Mouse (Mus musculus) heart, embryonic 16.5 days (tissue): Measurements from ENCODE around the gene Cox19. TPM values are rescaled to one million over a fixed set of nuclear protein-coding genes. Genes with fewer than 3 reads are reported as not detected.

Source experiments
- ATAC-seq: fragments of 200-750 bp; cut with Nextera tagmentation; replicated peaks from 2 replicates; pipeline ENCODE4 v1.8.0; 2017; ENCODE audit warnings: moderate number of reproducible peaks; ENCODE audit not compliant: insufficient read depth, low FRiP score; ENCODE audit errors: extremely low read depth
- H3K27ac ChIP-seq: fragments of 300-500 bp; sonication (generic); 2 replicates; pipeline ENCODE4 v1.5.1; 2014; ENCODE audit warnings: mild to moderate bottlenecking, low read length, control low read depth, moderate library complexity
- H3K27me3 ChIP-seq: fragments of 300-500 bp; sonication (generic); 2 replicates; pipeline ENCODE4 v1.6.1; 2014; ENCODE audit warnings: low read length, mixed read lengths; ENCODE audit not compliant: control insufficient read depth, insufficient read depth
- H3K36me3 ChIP-seq: fragments of 300-500 bp; sonication (generic); 2 replicates; pipeline ENCODE4 v1.6.1; 2014; ENCODE audit not compliant: control insufficient read depth, insufficient read depth
- H3K4me1 ChIP-seq: fragments of 300-500 bp; sonication (generic); 2 replicates; pipeline ENCODE4 v1.6.1; 2014; ENCODE audit warnings: low read length, mixed read lengths; ENCODE audit not compliant: control insufficient read depth, insufficient read depth
- H3K4me2 ChIP-seq: fragments of 300-500 bp; sonication (generic); 2 replicates; pipeline ENCODE4 v1.6.1; 2014; ENCODE audit warnings: low read depth, mild to moderate bottlenecking, control low read depth, low read length
- H3K4me3 ChIP-seq: fragments of 300-500 bp; sonication (generic); 2 replicates; pipeline ENCODE4 v1.5.1; 2014; ENCODE audit warnings: mild to moderate bottlenecking, control low read depth, low read length
- H3K9ac ChIP-seq: fragments of 300-500 bp; sonication (generic); 2 replicates; pipeline ENCODE4 v1.6.1; 2014; ENCODE audit warnings: low read length, control low read depth
- H3K9me3 ChIP-seq: fragments of 300-500 bp; sonication (generic); replicated peaks from 2 replicates; pipeline ENCODE4 v1.6.1; 2016; ENCODE audit warnings: low read length; ENCODE audit not compliant: control insufficient read depth
- WGBS: fragments of 180-500 bp; shearing (Covaris S2); extraction: QIAGEN DNeasy Blood & Tissue Kit; methylation state at CpG from one replicate; pipeline ENCODE4 v1.1.7; 2014; 5-methylcytosine and 5-hydroxymethylcytosine counted together
- polyA plus RNA-seq: library from polyadenylated mRNA; unstranded; fragments of >200 nt; fragmentation: Nextera tagmentation; extraction: Ambion mirVana; gene quantifications from 2 replicates; pipeline ENCODE4 v1.2.1, GENCODE M21; 2015

The Cox19 gene
- polyA plus RNA-seq, 1 experiment from 2014 or later: 75.7 TPM

DNA sequence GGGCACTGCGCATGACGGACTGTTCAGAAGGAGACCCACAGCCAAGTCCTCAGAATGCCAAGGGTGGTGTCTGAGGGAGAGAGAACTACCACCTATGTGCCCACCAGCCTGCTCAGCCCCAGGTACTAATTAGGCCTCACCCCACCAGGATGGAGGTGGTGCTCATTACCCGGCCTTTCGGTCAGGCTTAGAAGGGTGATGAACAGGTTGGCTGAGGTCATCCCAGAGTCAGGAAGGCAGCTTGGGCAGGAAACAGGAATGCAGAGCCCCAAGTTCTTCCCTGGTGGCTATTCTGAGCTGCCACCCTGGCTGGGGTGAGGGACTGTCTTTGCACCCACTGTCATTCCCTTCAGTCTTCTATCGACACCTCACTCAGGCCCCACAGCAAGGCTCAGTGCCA lies 34.8 kb upstream of the Cox19 start:
- ATAC-seq: no peak
- H3K4me3 ChIP-seq: no peak overlapping the region
- H3K27me3 ChIP-seq: no peaks in the 10 kb centered on the region
- H3K36me3 ChIP-seq: no peaks in the 10 kb centered on the region
- no peak overlapping the region for H3K27ac ChIP-seq
- H3K4me2 ChIP-seq: no peak overlapping the region
- H3K4me1 ChIP-seq: peaks cover 73% of the 10 kb centered on the region
- no peak overlapping the region for H3K9ac ChIP-seq
- 90% methylated on average over 5 of the region's 5 CpGs for WGBS
- no peaks in the 10 kb centered on the region for H3K9me3 ChIP-seq

DNA sequence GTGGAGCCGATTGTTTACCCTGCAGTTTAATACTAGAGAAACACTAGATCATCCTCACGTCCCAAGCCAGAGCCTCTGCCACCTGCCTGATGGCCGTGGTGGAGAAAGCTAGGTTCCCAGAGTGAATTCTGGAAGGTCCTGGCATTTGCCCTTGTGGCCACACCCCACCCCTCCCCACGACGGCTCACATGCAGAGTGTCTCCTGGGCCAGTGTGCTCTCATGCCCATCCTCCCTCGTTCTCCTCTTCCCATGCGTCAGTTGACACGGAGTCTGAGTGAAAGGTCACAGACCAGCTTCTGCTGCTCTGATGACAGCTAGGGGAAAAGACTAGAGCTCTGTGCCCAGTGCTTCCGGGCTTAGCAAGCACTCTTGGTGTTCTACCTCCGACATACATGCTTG lies 33.3 kb upstream of the Cox19 start:
- H3K36me3 ChIP-seq: no peaks in the 10 kb centered on the region
- H3K4me1 ChIP-seq: peaks cover 70% of the 10 kb centered on the region
- ATAC-seq: no peak
- H3K27me3 ChIP-seq: no peaks in the 10 kb centered on the region
- peak overlapping the region; percentile 56 for H3K9ac ChIP-seq
- no peak overlapping the region for H3K4me3 ChIP-seq
- WGBS: 19% methylated on average over 10 of the region's 10 CpGs
- H3K4me2 ChIP-seq: peak overlapping the region; percentile 21; the same call in 1 of the 2 replicates
- no peaks in the 10 kb centered on the region for H3K9me3 ChIP-seq
- peak overlapping the region; percentile 44 for H3K27ac ChIP-seq

DNA sequence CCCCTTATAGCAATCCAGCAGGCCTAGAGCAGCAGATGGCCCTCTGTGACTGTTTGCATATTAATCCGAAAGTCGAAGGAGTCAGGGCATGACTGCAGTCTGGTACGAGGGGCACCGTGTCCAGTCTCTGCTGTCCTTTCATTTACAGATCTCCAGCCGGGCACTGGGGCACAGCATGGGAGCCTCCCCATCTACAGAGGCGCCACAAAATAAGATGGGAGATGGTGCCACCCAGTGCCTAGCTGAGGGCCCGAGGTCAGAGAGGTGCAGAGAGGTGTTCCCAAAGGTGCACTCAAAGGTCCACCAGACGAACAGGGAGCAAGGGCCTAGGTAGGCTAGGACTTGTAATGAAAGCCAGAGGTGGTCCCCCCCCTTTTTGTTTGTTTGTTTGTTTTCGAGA lies 32.0 kb upstream of the Cox19 start:
- peak overlapping the region; percentile 97 for H3K27ac ChIP-seq
- WGBS: 68% methylated on average over 9 of the region's 9 CpGs
- no peak for ATAC-seq
- no peaks in the 10 kb centered on the region for H3K27me3 ChIP-seq
- peak overlapping the region; percentile 82 for H3K9ac ChIP-seq
- no peak overlapping the region for H3K4me3 ChIP-seq
- no peaks in the 10 kb centered on the region for H3K9me3 ChIP-seq
- peak overlapping the region; percentile 70 for H3K4me2 ChIP-seq
- peaks cover 71% of the 10 kb centered on the region for H3K4me1 ChIP-seq
- H3K36me3 ChIP-seq: no peaks in the 10 kb centered on the region

DNA sequence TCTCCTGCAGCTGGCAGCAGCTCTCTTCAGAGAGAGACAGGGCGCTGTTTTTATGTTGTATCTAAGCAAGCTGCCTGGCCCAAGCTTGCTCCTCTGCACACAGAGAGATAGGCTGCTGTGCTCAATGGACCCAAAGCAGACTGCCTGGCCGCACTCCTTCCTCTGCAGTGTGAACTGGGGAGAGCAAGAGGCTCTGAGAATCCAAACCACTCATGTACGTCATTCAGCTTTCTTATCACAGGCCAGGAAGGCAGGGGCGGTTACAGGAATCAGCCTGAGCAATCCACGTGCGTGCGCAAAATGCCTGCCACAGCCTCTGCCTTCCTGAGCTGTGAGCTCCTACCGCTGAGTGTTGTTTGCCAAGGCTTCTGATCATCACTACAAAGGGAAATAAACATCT lies 31.5 kb upstream of the Cox19 start:
- peak; percentile 51 for ATAC-seq
- Histone ChIP-seq H3K4me2 (peak overlapping the region; percentile 70), H3K4me1 (peaks cover 71% of the 10 kb centered on the region), H3K27me3 (no peaks in the 10 kb centered on the region), H3K36me3 (no peaks in the 10 kb centered on the region), H3K9me3 (no peaks in the 10 kb centered on the region), H3K9ac (peak overlapping the region; percentile 82), H3K4me3 (peak overlapping the region; percentile 71), H3K27ac (peak overlapping the region; percentile 97)
- 15% methylated on average over 8 of the region's 8 CpGs for WGBS

DNA sequence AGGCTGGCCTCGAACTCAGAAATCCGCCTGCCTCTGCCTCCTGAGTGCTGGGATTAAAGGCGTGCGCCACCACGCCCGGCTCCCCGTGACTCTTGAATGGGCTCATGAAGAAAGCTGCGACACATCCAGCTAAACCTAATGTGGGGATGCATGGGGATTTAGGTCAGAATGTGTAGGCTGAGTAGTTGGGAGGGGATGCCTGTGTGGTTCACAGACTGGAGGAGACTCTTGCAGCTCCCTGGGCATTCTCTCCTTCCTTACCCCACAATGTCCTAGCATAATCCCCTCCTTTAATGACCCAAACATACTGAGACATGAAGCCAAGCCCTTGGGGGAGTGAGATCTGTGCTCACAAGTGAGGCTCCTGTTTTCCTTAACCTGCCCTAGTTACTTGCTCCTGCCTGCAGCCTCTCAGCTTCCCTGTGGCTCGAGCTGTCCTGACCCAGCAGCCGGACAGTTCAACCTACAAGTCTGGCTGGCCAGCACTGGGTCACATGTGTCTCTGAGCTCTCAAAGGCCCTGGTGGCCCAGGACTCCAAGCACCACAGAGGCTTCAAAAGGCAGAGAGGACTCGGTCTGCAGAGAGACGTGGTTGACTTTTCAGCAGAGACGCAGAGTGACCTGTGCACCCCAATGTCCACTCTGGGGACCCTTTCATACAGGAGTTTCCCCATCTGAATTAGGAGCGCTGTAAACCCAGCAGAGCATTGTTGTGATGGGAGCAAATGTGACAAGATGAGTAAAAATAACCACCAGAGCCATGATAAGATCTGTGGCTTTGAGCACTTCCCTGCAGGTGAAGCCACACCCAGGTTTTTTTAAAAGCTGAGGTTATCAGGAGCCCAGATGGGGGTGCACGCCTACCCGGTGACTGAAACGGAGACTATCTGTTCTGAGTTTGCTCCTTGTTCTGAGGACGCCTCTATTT lies 30.6 kb upstream of the Cox19 start:
- Histone ChIP-seq H3K9ac (peak overlapping the region; percentile 82), H3K36me3 (no peaks in the 10 kb centered on the region), H3K9me3 (no peaks in the 10 kb centered on the region), H3K4me2 (peak overlapping the region; percentile 70), H3K4me3 (peak overlapping the region; percentile 71), H3K27ac (peak overlapping the region; percentile 97), H3K27me3 (no peaks in the 10 kb centered on the region), H3K4me1 (peaks cover 76% of the 10 kb centered on the region)
- ATAC-seq: no peak
- 53% methylated on average over 18 of the region's 18 CpGs for WGBS

DNA sequence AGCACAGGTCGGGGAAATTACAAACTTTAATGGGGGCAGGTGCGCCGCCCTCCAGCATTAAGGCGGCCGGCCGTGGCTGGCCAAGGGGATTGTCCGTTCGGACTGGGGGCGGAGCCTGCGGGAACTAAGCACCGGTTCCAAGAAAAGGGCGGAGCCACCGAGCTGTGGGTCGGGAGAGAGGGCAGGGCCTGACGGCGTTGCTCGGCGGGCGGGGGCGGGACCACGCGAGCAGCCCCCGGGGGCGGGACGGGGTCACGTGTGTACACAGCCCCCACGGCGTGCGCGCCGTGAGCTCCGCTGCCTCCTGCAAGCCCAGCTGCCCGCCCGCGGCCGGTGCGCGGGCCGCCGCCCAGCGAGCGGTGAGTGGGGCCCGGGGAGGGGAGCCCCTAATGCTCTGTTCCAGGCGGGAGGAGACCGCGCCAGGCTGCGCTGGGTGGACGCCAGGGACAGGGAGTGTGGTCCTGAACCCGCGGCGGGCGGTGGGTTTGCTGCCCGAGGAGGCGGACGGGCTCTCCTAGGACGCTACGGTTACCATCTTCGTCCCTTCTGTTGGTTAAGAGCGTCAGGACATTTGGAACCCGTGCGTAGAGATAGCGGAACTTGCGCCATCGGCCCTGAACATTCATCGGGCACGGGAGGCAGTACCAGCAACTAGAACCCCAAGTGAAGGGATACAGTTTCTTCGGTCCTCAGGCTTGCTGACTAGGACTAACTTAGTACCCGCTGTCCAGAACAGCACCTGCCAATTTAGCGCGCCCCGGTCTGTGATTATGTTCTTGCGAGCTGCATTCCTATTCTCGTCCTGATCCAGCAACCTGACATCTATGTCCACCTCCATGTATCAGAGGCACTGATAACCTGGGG lies 29.4 kb upstream of the Cox19 start:
- no peaks in the 10 kb centered on the region for H3K27me3 ChIP-seq
- peak; percentile 76 for ATAC-seq
- H3K36me3 ChIP-seq: no peaks in the 10 kb centered on the region
- peak overlapping the region; percentile 96 for H3K27ac ChIP-seq
- H3K9ac ChIP-seq: peak overlapping the region; percentile 82
- peak overlapping the region; percentile 70 for H3K4me2 ChIP-seq
- peak overlapping the region; percentile 71 for H3K4me3 ChIP-seq
- H3K9me3 ChIP-seq: no peaks in the 10 kb centered on the region
- H3K4me1 ChIP-seq: peaks cover 75% of the 10 kb centered on the region
- 1% methylated on average over 72 of the region's 73 CpGs for WGBS

DNA sequence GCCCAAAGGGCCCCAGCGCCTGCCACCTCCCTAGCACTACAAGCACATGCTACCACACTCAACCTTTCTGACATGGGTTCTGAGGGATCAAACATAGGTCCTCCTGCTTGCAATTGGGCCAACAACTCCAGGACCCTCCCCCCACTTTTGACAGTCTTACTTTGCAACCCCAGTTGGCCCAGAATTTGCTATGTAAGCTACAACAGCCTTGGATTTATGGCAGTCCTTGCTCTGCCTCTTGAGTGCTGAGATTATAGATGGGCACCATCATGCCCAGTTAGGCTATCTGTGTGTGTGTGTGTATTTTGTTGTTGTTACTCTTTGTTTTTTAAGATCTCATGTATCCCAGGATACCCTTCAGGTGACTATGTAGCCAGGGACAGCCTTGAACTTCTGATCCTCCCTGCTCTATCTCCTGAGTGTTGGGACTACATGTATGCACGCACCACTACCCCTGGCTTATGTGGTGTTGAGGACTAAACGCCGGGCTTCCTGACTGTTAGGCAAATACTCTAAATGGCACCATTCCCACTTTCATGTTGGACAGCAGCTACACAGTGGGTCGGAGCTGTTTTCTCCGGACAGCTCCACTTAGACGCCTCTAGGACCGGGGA lies 28.7 kb upstream of the Cox19 start:
- Histone ChIP-seq H3K4me2 (peak overlapping the region; percentile 70), H3K27me3 (no peaks in the 10 kb centered on the region), H3K9ac (peak overlapping the region; percentile 59), H3K4me1 (peaks cover 70% of the 10 kb centered on the region), H3K27ac (peak overlapping the region; percentile 96), H3K4me3 (peak overlapping the region; percentile 71), H3K9me3 (no peaks in the 10 kb centered on the region), H3K36me3 (no peaks in the 10 kb centered on the region)
- ATAC-seq: no peak
- 15% methylated on average over 8 of the region's 8 CpGs for WGBS

DNA sequence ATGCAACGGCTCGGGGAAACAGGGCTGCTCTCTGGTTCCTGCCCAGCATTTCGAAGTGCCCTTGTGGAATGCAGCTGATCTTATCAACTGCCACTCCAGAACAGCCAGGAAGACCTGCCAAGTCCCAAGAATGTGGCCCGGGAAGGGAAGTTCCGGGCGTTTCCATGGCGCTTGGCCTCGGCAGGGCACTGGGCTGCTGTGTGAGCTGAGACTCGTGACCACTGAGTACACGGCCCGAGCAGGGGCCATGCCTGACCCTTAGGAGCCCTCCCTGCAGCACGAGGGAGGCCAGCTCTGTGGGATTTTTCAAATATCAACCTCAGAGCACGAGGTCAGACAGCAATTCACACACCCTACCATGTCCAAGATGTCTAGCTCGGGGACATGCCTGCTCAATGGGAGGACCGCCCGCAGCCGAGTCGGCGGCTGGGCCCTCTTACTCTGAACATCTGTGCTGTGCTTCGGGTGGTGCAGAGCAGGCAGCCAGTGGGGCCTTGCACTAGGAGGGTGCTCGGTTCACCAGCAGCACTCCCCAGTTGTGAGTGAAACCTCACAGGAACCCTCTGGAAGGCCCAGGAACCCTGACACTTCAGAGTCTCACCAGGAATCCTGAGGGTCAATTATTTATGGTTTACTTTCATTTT lies 27.9 kb upstream of the Cox19 start:
- Histone ChIP-seq H3K4me2 (peak overlapping the region; percentile 70), H3K9me3 (no peaks in the 10 kb centered on the region), H3K9ac (peak overlapping the region; percentile 59), H3K27me3 (no peaks in the 10 kb centered on the region), H3K27ac (peak overlapping the region; percentile 96), H3K4me3 (peak overlapping the region; percentile 71), H3K4me1 (peaks cover 63% of the 10 kb centered on the region), H3K36me3 (no peaks in the 10 kb centered on the region)
- peak; percentile 46 for ATAC-seq
- 9% methylated on average over 21 of the region's 21 CpGs for WGBS
